Mouse (Mus musculus): ENCODE data around the gene Plin2.
A peak's percentile ranks its signal among the peaks of the same experiment; 100 is the strongest.
"Not testable (repeated sequence)": the region's sequence is repeated elsewhere in the genome, so short reads cannot be mapped to it uniquely, and the experiment has no call there.

Plin2 gene

GRCm38 (mm10) chr4:86683280-86683679 lies 13.4 kb upstream of the Plin2 start:
- peak; percentile 15 for DNase-seq (ENCODE audit: low read depth)

- no peak for DNase-seq (ENCODE audit: low read depth)
These were observed 12.0 kb upstream of the Plin2 start for GRCm38 (mm10) chr4:86681846-86682245.

DNA sequence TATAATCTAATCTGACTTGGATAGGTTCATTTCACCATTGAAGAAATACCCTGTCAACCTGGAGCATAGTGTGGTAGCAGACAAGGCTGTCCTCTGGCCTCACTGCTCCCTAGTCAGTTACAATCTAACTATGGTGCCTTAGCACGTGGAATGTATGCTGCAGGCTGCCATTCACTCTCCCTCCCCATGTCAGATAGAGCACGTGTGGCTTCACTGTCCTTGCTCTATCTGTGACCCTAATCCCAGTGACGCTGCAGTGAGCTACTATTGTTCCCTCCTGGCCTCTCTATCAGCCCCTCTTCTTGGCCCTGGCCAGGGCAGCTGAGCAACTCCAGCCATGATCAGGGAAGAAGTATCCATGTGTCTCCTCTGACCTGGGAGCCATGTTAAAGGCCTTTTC lies 11.6 kb upstream of the Plin2 start:
- no peak for DNase-seq (ENCODE audit: low read depth)

GRCm38 (mm10) chr4:86679686-86680085 lies 9.8 kb upstream of the Plin2 start:
- DNase-seq (ENCODE audit: low read depth): no peak

- no peak for DNase-seq (ENCODE audit: low read depth)
These were observed 6.9 kb upstream of the Plin2 start for GRCm38 (mm10) chr4:86676756-86677155.

GRCm38 (mm10) chr4:86674739-86675138 lies 4.9 kb upstream of the Plin2 start:
- not testable (repeated sequence) for DNase-seq (ENCODE audit: low read depth)

DNA sequence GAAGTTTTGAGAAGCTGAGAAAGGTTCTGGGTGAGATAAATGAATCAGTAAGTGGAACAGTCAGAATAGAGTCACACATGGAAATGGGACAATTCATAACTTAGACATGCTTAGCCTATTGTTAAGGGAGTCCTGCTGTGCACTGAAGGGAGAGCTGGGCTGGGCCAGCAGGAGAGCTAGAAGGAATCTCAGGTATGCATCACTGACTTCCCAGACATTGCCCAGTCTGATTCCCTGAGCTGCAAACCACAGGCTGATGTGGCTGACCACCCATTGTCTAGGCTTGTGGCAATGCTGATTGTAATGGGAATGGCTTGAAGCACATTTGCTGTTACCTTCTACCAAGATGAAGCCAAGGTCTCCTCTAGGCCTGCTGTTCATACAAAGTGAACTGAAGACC lies 4.3 kb upstream of the Plin2 start:
- not testable (repeated sequence) for DNase-seq (ENCODE audit: low read depth)

- DNase-seq (ENCODE audit: low read depth): no peak
These were observed 2.6 kb upstream of the Plin2 start for GRCm38 (mm10) chr4:86672450-86672849.

DNA sequence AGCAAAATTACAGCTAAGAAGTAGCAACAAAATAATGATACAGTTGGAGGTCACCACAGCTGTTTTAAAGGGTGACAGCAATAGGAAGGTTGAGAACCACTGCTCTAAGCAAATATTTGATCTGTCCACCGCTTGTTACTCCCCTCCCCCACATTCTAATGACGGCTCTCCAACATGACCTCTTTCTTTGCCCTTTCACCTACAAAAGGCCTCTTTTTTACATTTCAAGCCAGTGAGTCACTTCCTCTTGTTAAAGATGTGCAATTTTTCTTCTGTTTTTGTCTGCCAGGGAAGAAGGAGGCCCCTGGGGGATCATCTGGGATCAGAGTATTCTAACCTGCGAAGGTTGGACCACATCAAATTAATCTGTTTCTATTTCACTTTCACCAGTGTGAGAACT lies 1.9 kb upstream of the Plin2 start:
- no peak for DNase-seq (ENCODE audit: low read depth)

DNA sequence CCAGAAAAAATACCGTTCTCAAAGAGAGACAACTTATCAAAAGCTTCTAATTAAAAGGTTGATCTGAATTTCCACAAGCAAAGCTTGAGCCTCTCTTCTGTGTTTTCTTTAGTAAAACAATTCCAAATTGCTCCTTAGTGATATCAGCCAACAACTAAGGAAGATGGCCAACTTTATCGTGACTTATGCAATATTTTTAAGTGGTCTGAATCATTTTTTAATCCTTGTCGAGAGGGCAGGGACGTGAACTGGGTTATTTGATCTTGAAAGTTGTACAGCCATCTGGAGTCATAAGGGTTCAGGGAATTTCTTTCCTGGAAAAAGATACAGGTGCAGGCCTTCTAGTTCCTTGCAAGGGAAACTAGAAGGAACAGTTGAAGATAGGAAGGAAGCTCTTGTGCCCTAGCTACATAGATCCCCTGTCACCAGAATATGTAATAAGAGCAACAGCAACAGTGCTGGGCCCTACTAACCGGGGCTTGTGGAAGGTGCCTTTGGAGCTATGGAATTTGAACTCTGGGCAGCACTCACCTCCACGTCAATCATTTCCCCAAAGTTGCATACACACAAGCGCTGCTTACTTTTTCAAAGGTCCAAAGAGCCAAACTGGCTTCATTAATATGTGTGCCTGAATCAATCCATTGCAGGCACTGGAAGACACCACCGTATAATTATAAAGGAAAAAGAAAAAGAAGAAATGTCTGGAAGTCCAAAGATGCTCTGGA lies 884 bp upstream of the Plin2 start:
- no peak for DNase-seq (ENCODE audit: low read depth)

DNA sequence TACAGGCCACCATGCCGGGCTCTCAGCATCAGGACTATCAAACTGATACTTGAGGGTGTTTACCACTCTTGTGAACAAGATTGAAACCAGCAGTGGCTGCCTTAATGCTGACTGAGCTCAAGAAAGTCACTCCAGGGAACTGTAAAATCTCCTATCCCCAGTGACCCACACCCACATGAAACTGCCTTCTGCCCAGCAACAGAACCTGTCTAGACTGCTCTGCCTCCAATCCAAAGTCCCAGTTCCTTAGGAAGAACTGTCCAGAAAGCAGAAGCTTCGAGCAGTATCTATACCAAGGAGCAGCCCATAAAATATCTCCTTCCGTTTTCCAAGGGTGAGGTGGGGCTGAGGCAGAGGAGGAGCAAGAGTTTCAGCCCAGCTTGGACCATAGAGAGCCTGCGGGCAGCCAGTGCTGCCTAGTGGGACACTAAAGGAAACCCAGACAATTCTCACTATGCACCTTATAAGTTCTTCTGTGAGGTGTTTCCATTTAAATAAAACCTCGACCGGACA lies 563 bp downstream of the Plin2 start:
- DNase-seq (ENCODE audit: low read depth): peak; percentile 22

DNA sequence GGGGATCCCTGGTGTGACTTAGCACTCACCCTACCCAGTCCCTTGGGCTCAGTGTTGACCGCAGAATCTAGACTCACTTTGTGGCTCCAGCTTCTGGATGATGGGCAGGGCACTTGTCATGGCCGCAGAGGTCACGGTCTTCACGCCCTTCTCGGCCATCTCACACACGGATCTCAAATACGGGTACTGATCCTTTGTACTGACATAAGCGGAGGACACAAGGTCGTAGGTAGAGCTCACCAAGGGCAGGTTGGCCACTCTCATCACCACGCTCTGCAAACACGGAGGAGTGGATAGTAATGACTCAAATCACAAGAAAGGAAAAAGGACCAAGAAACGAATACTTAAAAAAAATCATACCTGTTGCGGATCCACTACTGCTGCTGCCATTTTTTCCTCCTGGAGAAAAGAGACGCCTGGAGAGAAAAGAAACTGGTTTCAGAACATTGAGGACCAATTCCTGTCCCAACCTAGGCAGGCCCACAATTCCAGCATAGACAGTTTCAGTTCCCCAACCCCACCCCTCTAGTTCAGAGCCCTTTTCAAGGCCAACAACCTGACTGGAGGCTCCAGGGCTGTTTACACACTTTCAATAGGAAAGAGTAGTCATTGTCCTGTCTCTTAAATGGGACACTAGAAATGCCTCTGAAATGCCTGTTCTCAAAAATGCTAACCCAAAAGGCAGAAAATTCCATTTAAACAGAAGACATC lies 1.4 kb downstream of the Plin2 start:
- DNase-seq (ENCODE audit: low read depth): no peak

DNA sequence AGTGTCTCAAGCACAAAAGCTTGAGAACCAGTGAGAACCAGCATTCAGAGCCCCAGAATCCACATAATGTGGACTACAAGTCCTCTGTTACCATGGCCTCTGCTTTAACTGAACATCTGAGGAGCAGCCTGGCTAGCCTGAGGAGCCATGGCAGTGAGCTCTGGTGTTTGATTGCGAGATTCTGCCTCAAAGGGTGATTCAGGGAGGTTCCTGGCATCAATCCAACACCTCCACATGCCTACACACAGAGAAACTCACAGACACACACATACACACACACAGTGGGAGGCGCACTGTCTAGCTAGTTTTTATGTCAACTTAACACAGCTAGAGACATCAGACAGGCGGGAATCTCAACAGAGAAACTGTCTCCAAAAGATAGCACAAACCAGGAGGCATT lies 4.3 kb downstream of the Plin2 start:
- DNase-seq (ENCODE audit: low read depth): no peak

DNA sequence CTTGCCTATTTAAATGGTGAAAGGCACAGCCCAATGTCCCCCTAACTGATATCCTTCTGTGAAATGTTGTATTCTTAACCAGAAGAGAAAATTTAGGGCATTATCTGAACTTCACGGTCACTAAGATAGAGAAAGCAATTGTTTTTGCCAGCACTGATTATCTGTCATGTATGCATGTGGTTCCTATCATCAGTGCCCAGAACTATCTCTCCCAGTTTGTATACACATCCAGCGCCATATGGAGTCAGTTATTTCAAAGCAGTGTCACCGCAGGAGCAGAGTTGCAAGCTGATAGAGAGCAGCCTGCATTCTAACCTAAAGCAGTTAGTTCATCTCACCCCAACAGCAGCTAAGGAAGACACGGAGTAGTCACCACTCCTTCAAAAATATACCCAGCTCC lies 5.9 kb downstream of the Plin2 start:
- DNase-seq (ENCODE audit: low read depth): no peak

- DNase-seq (ENCODE audit: low read depth): no peak
These were observed 12.7 kb downstream of the Plin2 start for GRCm38 (mm10) chr4:86657176-86657575.

GRCm38 (mm10) chr4:86656410-86656809 lies 13.4 kb downstream of the Plin2 start:
- not testable (repeated sequence) for DNase-seq (ENCODE audit: low read depth)

DNA sequence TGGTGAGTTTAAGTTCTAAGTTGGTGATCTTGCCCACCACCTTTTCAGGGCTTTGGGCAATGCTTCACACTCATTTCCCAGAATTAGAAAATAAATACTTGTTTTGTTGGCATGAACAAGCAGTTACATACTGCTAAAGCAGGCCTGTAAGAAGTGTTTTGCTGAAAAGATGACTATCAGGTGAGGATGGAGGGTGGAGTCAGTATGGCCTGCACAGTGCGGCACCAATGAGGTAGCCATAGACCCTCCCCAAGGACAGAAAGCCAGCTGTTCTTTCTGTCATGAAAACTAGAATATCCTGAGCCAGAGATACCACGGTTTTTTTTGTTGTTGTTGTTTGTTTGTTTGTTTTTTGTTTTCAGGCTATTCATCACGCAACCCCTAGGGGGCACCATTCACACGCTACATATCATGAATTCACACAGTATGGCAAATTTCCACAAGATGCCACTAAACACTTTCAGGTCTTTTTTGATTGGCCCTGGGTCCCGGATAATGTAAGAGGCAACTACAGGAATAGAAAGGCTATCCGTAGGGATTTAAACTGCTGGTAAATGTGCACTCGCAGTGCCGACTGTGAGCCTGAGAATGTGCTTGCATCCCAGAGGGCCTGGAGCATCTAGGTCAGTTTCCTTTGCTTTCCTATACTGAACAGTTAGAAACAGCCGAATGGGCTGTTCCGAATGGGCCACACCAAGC lies 18.0 kb downstream of the Plin2 start:
- peak; percentile 69 for DNase-seq (ENCODE audit: low read depth)

GRCm38 (mm10) chr4:86648394-86648793 lies 21.5 kb downstream of the Plin2 start:
- not testable (repeated sequence) for DNase-seq (ENCODE audit: low read depth)

- not testable (repeated sequence) for DNase-seq (ENCODE audit: low read depth)
These were observed 32.3 kb downstream of the Plin2 start for GRCm38 (mm10) chr4:86637561-86637960.

DNA sequence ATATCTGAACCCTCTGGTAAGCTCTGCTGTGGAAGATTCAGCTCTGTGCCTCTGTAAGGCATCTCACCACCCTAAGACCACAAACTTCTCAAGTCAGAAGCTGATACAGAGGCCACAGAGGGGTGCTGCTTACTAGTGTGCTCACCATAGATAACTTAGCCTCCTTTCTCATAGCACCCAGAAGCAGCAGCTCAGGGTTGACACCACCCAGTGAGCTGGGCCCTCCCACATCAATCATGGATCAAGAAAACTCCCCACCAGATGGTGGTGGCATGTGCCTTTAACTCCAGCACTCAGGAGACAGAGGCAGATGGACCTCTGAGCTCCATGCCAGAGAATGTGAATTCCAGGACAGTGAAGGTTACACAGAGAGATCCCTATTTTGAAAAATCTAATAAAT lies 35.0 kb downstream of the Plin2 start:
- not testable (repeated sequence) for DNase-seq (ENCODE audit: low read depth)

- not testable (repeated sequence) for DNase-seq (ENCODE audit: low read depth)
These were observed 35.5 kb downstream of the Plin2 start for GRCm38 (mm10) chr4:86634312-86634711.

- not testable (repeated sequence) for DNase-seq (ENCODE audit: low read depth)
These were observed 37.3 kb downstream of the Plin2 start for GRCm38 (mm10) chr4:86632556-86632955.

- no peak for DNase-seq (ENCODE audit: low read depth)
These were observed 38.0 kb downstream of the Plin2 start for GRCm38 (mm10) chr4:86631831-86632230.
